Mouse (Mus musculus): Measurements from ENCODE around the gene Jmjd1c.

DNA sequence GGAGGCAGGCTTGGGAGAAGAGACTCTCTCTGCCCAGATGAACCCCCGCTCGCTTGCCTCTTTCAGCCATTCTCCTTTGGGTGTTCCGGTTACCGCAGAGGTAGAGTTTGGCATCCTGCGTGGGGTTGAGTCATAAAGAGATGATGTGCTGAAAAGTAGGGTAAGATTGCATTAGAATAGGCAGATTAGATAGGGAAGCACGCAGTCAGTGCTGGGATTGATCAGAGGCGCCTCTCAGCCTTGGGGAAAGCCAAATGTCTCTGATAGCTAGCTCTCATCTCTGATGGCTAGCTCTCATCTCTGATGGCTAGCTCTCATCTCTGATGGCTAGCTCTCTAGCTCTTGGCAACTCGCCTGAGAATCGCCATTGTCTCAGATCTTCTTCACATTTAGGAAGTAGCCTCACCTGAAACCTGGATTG is 4.9 kb downstream of the Jmjd1c start:
- TF ChIP-seq POLR2A (IDR thresholded peaks at IDR 0.05; ENCODE audit: extremely low read depth, insufficient read depth, low read length) (no peak), CTCF (IDR thresholded peaks at IDR 0.05; ENCODE audit: low read depth, low read length) (no peak)
